Mouse (Mus musculus) layer of hippocampus, postnatal 14 days (tissue): ENCODE results near the gene Bysl. TPM values are rescaled to one million over a fixed set of nuclear protein-coding genes. Genes with fewer than 3 reads are reported as not detected.
A peak's percentile ranks its signal among the peaks of the same experiment; 100 is the strongest.
"Not testable (repeated sequence)": the region's sequence is repeated elsewhere in the genome, so short reads cannot be mapped to it uniquely, and the experiment has no call there.

ENCODE experiments used
- DNase-seq, 2 experiments: peaks; one replicate each; pipeline ENCODE4 v3.0.0; 2021 to 2022; ENCODE audit warnings: low spot score in 2 of 2, mixed read lengths in 1 of 2
- long read RNA-seq, 2 experiments: library from polyadenylated mRNA; stranded (forward); transcript quantifications; one replicate each; pipeline ENCODE4 v2.0.0; 2021
- total RNA-seq, 2 experiments: library from RNA; stranded (reverse); gene quantifications; 2 replicates each; pipeline ENCODE4 v1.2.3; 2021

The Bysl gene
- total RNA-seq = 10 to 100 TPM; 17.7 to 21.0 TPM
- long read RNA-seq, experiment 1, transcript Bysl-201 (7 exons, 3,854 nt) = major isoform, 48 of 52 reads
- long read RNA-seq, experiment 1, partial matches to known transcripts = 3 of 52 reads
- long read RNA-seq, experiment 1, other reads (novel, unspliced or antisense) = 1 of 52 reads
- long read RNA-seq, experiment 2, transcript Bysl-201 (7 exons, 3,854 nt) = major isoform, 52 of 56 reads
- long read RNA-seq, experiment 2, partial matches to known transcripts = 4 of 56 reads
- long read RNA-seq, experiment 2, other reads (novel, unspliced or antisense) = 0 of 56 reads

DNA sequence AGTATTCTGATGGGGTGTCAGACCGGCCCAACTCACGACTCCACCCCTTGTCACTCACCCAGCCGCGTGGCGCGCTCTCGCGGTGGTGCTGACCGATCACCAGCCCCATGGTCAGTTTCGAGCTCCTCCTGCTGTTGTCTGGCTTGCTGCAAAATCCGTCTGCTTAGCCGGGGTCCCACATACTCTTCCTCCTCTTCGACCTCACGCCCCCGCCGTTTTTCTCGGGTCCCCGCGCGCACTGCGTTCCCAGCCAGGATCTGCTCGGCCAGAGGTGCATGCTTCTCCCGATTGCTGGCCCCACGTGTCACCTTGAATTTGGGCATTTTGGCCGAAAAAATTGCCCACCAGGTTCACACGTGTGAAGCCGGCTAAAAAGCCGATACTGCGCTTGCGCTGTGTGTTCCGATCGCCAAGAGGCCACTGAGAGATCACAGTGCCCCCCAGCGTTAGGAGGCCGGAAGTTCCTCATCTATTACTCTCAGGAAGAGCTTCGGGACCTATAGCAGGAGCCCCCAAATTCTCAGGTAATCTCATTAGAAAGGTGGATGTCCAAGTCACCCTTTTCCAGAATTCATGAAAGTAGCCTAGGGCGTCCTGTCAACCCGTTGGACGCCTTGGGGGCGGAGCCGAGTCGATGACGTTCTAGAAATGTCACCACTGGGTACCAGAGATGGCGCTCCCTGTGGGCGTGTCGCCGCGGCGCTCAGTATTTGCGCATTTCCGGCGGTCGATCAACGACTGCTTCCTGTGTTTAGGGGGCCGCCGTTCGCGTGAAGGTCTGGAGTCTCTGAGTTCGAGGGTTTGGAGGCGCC lies at the start of gene Bysl, which contains the start of the genes Med20 and Gm20517:
Bysl (minus strand) TSS at position 644 of the 812 bp plus-strand sequence.
Med20 (plus strand) TSS at position 734 of the 812 bp plus-strand sequence.
Gm20517 (plus strand) TSS at position 741 of the 812 bp plus-strand sequence.
- peak; percentile 95 to 98 for DNase-seq

- no peak for DNase-seq
These were observed 47.5 kb upstream of the Bysl start for GRCm38 (mm10) chr17:47658741-47659243.

- no peak for DNase-seq
These were observed 46.6 kb upstream of the Bysl start for GRCm38 (mm10) chr17:47657901-47658300.

DNA sequence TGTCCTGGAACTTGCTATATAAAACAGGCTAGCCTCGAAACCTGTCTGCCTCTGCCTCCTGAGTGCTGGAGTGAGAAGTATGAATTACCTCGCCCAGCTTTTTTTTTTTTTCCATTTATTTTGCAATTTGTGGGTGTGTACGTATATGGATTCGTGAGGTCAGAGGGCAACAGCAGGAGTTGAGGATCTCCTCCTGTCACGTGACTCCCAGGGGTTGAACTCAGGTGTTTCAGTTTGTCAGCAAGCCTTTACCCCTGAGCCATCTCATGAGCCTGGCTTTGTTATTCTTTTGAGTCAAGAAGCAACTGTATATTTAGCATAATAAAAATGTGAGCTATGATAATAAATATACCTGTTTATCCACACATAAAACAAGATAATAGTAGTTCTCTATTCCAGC lies 44.4 kb upstream of the Bysl start:
- DNase-seq = no peak

- DNase-seq = not testable (repeated sequence)
These were observed 43.1 kb upstream of the Bysl start for GRCm38 (mm10) chr17:47654346-47654745.

DNA sequence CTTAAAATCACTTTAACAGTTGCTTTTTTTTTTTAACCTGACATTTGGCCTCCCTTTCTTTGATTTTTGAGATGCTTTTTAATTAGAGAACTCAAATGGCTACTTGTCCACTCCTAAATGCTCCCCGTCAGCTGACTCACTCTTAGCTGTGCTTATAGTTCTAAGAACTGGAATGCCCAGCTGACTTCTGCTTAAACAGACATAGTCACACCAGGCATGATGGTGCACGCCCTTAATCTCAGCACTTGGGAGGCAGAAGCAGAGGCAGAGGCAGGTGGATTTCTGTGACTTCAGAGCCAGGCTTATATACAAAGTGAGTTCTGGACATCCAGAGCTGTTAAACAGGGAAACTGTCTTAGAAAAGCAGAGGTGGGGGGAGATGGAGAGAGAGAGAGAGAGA lies 40.7 kb upstream of the Bysl start:
- no peak for DNase-seq

DNA sequence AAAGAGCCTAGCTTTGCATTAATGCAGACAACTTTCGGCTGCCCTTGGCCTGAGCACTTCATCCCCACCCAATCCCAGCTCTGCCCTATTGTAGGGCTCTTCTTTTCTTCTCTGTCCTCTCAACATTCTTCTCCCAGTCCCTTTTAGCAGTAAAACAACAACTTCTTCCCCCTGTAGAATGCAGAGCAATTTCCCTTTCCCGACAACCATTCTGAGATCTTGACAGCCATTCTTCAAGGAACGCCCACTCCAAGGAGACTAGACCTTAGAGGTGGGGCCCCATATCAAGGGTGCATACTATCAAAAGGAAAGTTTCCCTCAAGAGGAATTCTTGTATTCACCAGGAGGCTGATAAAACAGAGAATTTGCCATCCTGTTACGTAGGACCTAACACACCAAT lies 37.7 kb upstream of the Bysl start:
- DNase-seq = no peak

GRCm38 (mm10) chr17:47646683-47647082 lies 35.4 kb upstream of the Bysl start:
- peak; percentile 41 to 65 for DNase-seq

DNA sequence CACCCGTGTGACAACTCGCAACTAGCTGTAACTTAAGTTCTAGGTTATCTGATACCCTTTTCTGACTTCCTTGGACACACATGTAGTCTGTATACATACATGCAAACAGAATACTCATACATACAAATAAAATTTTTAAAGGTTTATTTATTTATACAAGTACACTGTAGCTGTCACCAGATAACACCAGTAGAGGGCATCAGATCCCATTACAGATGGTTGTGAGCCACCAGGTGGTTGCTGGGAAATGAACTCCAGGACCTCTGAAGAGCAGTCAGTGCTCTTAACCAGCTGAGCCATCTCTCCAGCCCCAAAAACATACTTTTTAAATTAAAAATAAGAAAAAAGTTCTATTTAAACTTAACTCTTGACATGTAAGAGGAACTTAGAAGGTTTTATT lies 31.7 kb upstream of the Bysl start:
- no peak for DNase-seq

- no peak for DNase-seq
These were observed 22.9 kb upstream of the Bysl start for GRCm38 (mm10) chr17:47633999-47634770.

DNA sequence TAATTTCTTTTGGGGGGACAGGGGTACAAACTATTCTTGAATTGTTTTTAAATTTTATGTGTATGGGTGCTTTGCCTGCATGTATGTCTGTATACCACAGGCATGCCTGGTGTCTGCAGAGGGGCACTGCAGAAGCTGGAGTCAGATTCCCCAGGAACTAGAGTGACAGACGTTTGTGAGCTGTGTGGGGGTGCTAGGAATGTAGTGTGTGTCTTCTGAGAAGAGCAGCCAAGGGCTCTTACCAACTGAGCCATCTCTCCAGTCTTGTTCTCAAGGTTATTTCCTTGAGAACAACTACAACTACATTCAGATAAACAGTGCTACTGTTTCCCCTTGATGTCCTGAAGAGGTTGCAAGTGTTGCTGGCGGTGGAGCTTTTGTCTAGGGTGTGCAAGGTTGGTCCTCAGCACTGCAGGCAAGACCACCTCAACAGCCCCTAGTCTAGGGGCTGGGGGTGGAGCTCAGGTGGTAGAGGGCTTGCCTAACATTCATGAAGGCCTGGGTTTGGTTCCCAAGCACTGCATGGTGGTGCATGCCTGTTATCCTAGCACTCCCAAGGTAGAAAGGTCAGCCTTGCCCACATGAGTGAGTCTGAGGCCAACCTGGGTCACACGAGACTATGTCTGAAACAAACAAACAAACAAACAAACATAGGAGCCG lies 21.0 kb upstream of the Bysl start:
- DNase-seq = no peak

DNA sequence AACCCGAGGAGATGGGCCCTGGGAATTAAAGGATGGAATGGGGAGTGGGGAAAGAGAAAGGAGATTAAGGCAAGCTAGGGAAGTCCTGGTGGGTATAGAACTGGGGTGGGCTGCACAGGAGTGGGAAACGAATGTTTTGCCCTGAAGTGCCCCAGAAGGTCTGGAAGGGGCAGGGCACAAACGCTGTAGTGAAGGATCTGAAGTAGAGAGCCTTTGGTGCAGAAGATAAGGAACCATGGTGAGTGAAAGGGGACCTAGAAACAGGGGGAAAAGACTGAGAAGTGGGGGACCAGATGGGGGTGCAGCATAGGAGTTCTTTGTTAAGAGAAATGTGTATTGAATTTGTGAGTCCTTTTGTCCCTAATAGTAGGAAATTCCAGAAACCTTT lies 19.4 kb upstream of the Bysl start, which contains the start of gene Usp49:
Usp49 (plus strand) TSS at position 13 of the 388 bp plus-strand sequence.
- no peak for DNase-seq

- peak in 1 of 2 experiments; percentile 47 for DNase-seq
These were observed 18.7 kb upstream of the Bysl start for GRCm38 (mm10) chr17:47629717-47630677.

DNA sequence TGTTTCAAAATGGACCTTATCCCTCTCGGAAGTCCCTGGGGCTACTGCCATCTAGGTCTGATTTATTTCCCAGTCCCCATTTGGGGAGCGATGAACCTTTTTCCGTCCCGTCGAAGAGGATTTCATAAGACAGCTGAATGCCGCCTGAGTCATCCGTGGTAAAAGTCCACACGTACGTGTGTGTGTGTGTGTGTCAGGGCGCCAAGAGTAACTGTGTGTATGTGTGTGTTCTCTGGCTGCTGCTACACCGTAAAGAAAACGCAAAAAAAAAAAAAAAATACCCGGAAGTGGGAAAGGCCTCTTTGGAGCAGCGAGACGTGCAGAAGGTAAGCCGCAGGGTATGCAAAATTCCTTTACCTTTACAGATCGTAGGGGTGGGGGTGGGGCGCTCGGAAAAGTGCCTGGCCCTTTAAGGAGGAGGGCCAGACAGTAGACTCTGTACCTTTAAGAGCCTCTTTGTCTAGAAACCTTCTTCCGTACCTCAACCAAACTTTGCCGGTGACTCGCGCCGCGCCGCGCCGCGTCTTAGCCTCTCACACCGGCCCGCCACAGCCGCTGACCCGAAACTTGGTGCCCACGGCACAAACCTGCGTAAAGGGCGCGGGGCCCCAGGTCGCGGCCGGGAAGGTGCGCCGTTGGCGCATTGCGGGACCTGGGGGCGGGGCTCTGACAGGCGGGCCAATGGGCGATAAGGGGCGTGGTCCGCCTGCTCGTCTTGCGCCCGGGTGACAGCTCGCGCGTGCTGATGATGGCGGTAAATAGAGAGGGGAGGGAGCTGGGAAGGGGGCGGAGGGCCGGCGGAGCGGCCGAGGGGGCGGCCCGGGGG lies 17.8 kb upstream of the Bysl start:
- DNase-seq = peak; percentile 94 to 95

DNA sequence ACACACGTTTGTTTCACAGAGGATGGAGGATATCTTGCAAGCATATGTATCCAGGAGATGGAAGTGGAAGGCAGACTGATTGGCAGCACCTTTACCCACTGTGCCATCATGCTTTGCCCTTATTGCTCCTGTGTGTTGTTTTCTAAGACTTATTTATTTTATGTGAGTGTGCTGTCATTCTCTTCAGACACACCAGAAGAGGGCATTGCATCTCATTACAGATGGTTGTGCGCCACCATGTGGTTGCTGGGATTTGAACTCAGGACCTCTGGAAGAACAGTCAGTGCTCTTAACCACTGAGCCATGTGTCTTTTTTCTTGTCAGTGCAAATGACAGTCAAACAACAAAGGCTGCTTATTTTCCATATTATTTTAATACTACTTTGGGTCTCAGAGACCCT lies 16.5 kb upstream of the Bysl start:
- DNase-seq = no peak

GRCm38 (mm10) chr17:47626031-47626430 lies 14.7 kb upstream of the Bysl start:
- no peak for DNase-seq

DNA sequence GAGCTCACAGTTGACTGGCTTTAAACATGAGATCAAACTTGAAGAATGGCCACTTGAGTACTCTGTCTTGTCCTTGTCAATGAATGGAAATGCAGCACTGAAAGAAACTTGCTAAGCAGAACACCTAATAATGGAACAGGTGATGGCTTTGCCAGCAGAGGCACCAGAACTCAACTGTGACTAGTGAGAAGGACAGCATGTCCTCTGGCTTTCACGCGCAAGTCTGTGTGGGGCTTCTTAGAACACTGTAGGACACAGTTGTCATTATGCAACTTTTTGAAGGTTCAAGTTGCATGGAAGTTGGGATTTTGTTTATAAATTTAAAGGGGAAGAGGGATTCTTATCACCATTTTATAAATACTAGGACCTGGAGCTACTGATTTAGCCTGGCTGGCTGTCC lies 13.8 kb upstream of the Bysl start:
- DNase-seq = no peak

DNA sequence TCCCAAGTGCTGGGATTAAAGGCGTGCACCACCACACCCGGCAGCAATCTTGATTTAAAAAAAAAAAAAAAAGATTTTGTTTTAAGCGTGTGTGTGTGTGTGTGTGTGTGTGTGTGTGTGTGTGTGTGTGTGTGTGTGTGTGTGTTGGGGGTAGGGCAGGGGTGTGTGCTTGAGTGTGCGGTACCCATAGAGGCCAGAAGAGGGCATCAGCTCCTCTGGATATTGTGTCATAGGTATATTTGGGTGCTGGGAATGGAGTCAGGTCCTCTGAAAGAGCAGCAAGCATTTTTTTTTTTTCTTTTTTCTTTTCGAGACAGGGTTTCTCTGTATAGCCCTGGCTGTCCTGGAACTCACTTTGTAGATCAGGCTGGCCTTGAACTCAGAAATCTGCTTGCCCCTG lies 13.3 kb upstream of the Bysl start:
- not testable (repeated sequence) for DNase-seq
